8 mouse cellular contexts compared by ENCODE assay signal in genomic region chr1:73274480-73274879, GRCm38 (mm10).
DNase-seq lines count a peak whose midpoint lies in the region; ATAC-seq and TF ChIP-seq lines count a peak whose summit lies in the region.

No protein-coding gene starts in this region.

- DNase-seq in kidney, adult 11 months: peak; percentile 27
- DNase-seq in G1E (ENCODE audit: low spot score): peak; percentile 9
- DNase-seq in brain, embryonic 14.5 days (ENCODE audit: low read depth): peak; percentile 42
- DNase-seq in heart, postnatal 4 days: peak; percentile 47
- peak; percentile 20 for DNase-seq in retina, postnatal 7 days (ENCODE audit: low read depth, low spot score)
- no peak for DNase-seq in thymus, postnatal 36 days
- DNase-seq in gastrocnemius, postnatal 4 days (ENCODE audit: low spot score in 2 of 2): no peak

- no peak overlapping the region for H3K4me2 ChIP-seq in kidney, embryonic 16.5 days (replicated peaks; ENCODE audit: low read depth, low read length)

- H3K27ac ChIP-seq in kidney, embryonic 16.5 days (ENCODE audit: low read length): no peak overlapping the region

- H3K9ac ChIP-seq in kidney, embryonic 16.5 days (replicated peaks; ENCODE audit: low read length): no peak overlapping the region

- H3K4me3 ChIP-seq in kidney, embryonic 16.5 days (ENCODE audit: low read length): no peak overlapping the region
- H3K4me3 ChIP-seq in G1E (ENCODE audit: low read depth, low read length): no peak overlapping the region

- TF ChIP-seq POLR2A in brain, embryonic 14.5 days (IDR thresholded peaks at IDR 0.05; ENCODE audit: borderline replicate concordance, extremely low read depth, insufficient read depth, insufficient read length, poor library complexity, severe bottlenecking): no peak

- peak; percentile 5; the same call in 1 of the 2 replicates for TF ChIP-seq CTCF in G1E (IDR thresholded peaks at IDR 0.05; ENCODE audit: low read depth, low read length)
- TF ChIP-seq CTCF in brain, embryonic 14.5 days (IDR thresholded peaks at IDR 0.05; ENCODE audit: borderline replicate concordance, extremely low read depth, insufficient read depth, insufficient read length): peak; percentile 36; the same call in 1 of the 2 replicates

- WGBS in kidney, embryonic 16.5 days: 49% methylated on average over 2 of the region's 2 CpGs

- H3K27me3 ChIP-seq in kidney, embryonic 16.5 days (ENCODE audit: insufficient read depth, low read length): no peaks in the 10 kb centered on the region
- H3K27me3 ChIP-seq in G1E (ENCODE audit: insufficient read depth, low read length): peaks cover 12% of the 10 kb centered on the region

- no peaks in the 10 kb centered on the region for H3K4me1 ChIP-seq in kidney, embryonic 16.5 days (ENCODE audit: insufficient read depth, low read length)
- peaks cover 2% of the 10 kb centered on the region; the same call in 1 of the 2 replicates for H3K4me1 ChIP-seq in G1E (ENCODE audit: insufficient read depth, low read depth, low read length)

- no peak for ATAC-seq in kidney, embryonic 16.5 days (ENCODE audit: low FRiP score, low TSS enrichment)
- ATAC-seq in G1E (ENCODE audit: extremely low read depth, insufficient number of reproducible peaks, low FRiP score, poor library complexity, severe bottlenecking): peak; percentile 34; the same call in 1 of the 2 replicates

- no peaks in the 10 kb centered on the region for H3K36me3 ChIP-seq in kidney, embryonic 16.5 days (ENCODE audit: insufficient read depth, low read length)
- H3K36me3 ChIP-seq in G1E (replicated peaks): no peaks in the 10 kb centered on the region

- no peaks in the 10 kb centered on the region for H3K9me3 ChIP-seq in kidney, embryonic 16.5 days (ENCODE audit: low read length)
- no peaks in the 10 kb centered on the region for H3K9me3 ChIP-seq in G1E (replicated peaks)

Comparison
In these comparisons a context has a peak if more than half of its experiments do, and no peak if none do; other contexts are left out.
1. DNase-seq: peak in kidney, adult 11 months (single experiment), G1E (single experiment), brain, embryonic 14.5 days (single experiment), heart, postnatal 4 days (single experiment) and retina, postnatal 7 days (single experiment); none in thymus, postnatal 36 days (0 of 2) and gastrocnemius, postnatal 4 days (0 of 2).